Mouse (Mus musculus) brain, embryonic 14.5 days (tissue): Measurements from ENCODE around the gene Exosc1. TPM values are rescaled to one million over a fixed set of nuclear protein-coding genes. Genes with fewer than 3 reads are reported as not detected.

Experiments used
- DNase-seq: peaks from one replicate; pipeline ENCODE4 v3.0.0-alpha.2; 2011; ENCODE audit warnings: low read depth
- CTCF ChIP-seq: fragments of 200-500 bp; IDR thresholded peaks from 2 replicates; pipeline ENCODE4 v1.5.1; 2012; ENCODE audit warnings: inconsistent platforms, mild to moderate bottlenecking, moderate library complexity, borderline replicate concordance; ENCODE audit not compliant: insufficient read depth, insufficient read length; ENCODE audit errors: extremely low read depth
- POLR2A ChIP-seq: fragments of 200-500 bp; IDR thresholded peaks from 2 replicates; pipeline ENCODE4 v1.6.1; 2012; ENCODE audit warnings: mild to moderate bottlenecking, inconsistent platforms, borderline replicate concordance; ENCODE audit not compliant: poor library complexity, insufficient read depth, insufficient read length, severe bottlenecking; ENCODE audit errors: extremely low read depth
- polyA plus RNA-seq: library from polyadenylated mRNA; depleted of rRNA; stranded (reverse); fragments of >200 nt; gene quantifications from 2 replicates; pipeline ENCODE4 v1.2.3, GENCODE M21; 2012; rRNA removed

Gene Exosc1
- polyA plus RNA-seq, 1 experiment = 30.5 TPM

GRCm38 (mm10) chr19:41898860-41899259 is 34.4 kb downstream of the Exosc1 start:
- peak; percentile 63 for DNase-seq
- peak; percentile 67; the same call in 1 of the 2 replicates for TF ChIP-seq CTCF
- no peak for TF ChIP-seq POLR2A

GRCm38 (mm10) chr19:41896319-41896711 is 36.9 kb downstream of the Exosc1 start:
- TF ChIP-seq CTCF (no peak), POLR2A (no peak)
- no peak for DNase-seq

GRCm38 (mm10) chr19:41895460-41896318 is 37.5 kb downstream of the Exosc1 start, which contains the start of gene Rrp12:
TSS of gene Rrp12 (minus strand) at chr19:41896173.
- TF ChIP-seq POLR2A (no peak; the same call in 1 of the 2 replicates), CTCF (no peak)
- DNase-seq = peak; percentile 97

GRCm38 (mm10) chr19:41894959-41895358 is 38.3 kb downstream of the Exosc1 start:
- TF ChIP-seq CTCF (no peak), POLR2A (no peak)
- DNase-seq = no peak

- no peak for DNase-seq
- TF ChIP-seq CTCF = no peak
- no peak for TF ChIP-seq POLR2A
These were observed 45.0 kb downstream of the Exosc1 start for GRCm38 (mm10) chr19:41888191-41888590.

GRCm38 (mm10) chr19:41883882-41884281 is 49.3 kb downstream of the Exosc1 start:
- no peak for DNase-seq
- TF ChIP-seq CTCF (no peak), POLR2A (no peak)

- no peak for TF ChIP-seq POLR2A
- TF ChIP-seq CTCF = no peak
- no peak for DNase-seq
These were observed 51.4 kb downstream of the Exosc1 start for GRCm38 (mm10) chr19:41881842-41882241.

- DNase-seq = no peak
- TF ChIP-seq CTCF = no peak
- no peak for TF ChIP-seq POLR2A
These were observed 58.9 kb downstream of the Exosc1 start for GRCm38 (mm10) chr19:41874356-41874755.

Other genes starting within 250 kb of the Exosc1 start
- gene Slit1, start 189.8 kb downstream of the Exosc1 start, polyA plus RNA-seq = 31.8 and 51.5 TPM in 2 replicates
- gene Arhgap19, start 131.4 kb downstream of the Exosc1 start, polyA plus RNA-seq = 10.4 and 13.3 TPM in 2 replicates
- 12.0 and 14.8 TPM in 2 replicates for gene Frat1, start 103.5 kb downstream of the Exosc1 start, polyA plus RNA-seq
- gene Frat2, start 85.3 kb downstream of the Exosc1 start, polyA plus RNA-seq = 14.6 and 16.5 TPM in 2 replicates
- gene Rrp12, start 37.2 kb downstream of the Exosc1 start, polyA plus RNA-seq = 14.7 and 17.1 TPM in 2 replicates
- gene Pgam1, start 21.5 kb downstream of the Exosc1 start, polyA plus RNA-seq = 420 and 445 TPM in 2 replicates
- gene Zdhhc16, start 57 bp upstream of the Exosc1 start, polyA plus RNA-seq = 85.1 and 121 TPM in 2 replicates
- 66.3 and 88.7 TPM in 2 replicates for gene Mms19, start 47.7 kb upstream of the Exosc1 start, polyA plus RNA-seq
- gene Ubtd1, start 48.3 kb upstream of the Exosc1 start, polyA plus RNA-seq = 20.0 and 20.9 TPM in 2 replicates
- gene Ankrd2, start 102.6 kb upstream of the Exosc1 start, polyA plus RNA-seq = 0.34 and 0.38 TPM in 2 replicates
- gene Hoga1, start 112.2 kb upstream of the Exosc1 start, polyA plus RNA-seq = 1.2 and 1.7 TPM in 2 replicates
- gene 4933411K16Rik, start 118.8 kb upstream of the Exosc1 start, polyA plus RNA-seq = 0.09 and 0.29 TPM in 2 replicates
- gene Morn4, start 152.9 kb upstream of the Exosc1 start, polyA plus RNA-seq = 128 and 144 TPM in 2 replicates
- gene Pi4k2a, start 157.0 kb upstream of the Exosc1 start, polyA plus RNA-seq = 41.3 and 44.6 TPM in 2 replicates
- 4.5 and 5.4 TPM in 2 replicates for gene Avpi1, start 195.6 kb upstream of the Exosc1 start, polyA plus RNA-seq
- gene Marveld1, start 214.0 kb upstream of the Exosc1 start, polyA plus RNA-seq = 15.2 and 16.7 TPM in 2 replicates
- gene Zfyve27, start 230.5 kb upstream of the Exosc1 start, polyA plus RNA-seq = 104 and 141 TPM in 2 replicates